Mouse (Mus musculus) hindbrain, embryonic 15.5 days (tissue): ENCODE data around the gene Zfp871. TPM values are rescaled to one million over a fixed set of nuclear protein-coding genes. Genes with fewer than 3 reads are reported as not detected.
"Not testable (repeated sequence)": the region's sequence is repeated elsewhere in the genome, so short reads cannot be mapped to it uniquely, and the experiment has no call there.

ENCODE experiments used
- ATAC-seq: fragments of 200-750 bp; cut with Nextera tagmentation; 2 replicates; pipeline ENCODE4 v1.8.0; 2017; ENCODE audit warnings: low read depth, moderate number of reproducible peaks, moderate TSS enrichment; ENCODE audit not compliant: low FRiP score
- H3K27ac ChIP-seq: fragments of 300-500 bp; sonication (generic); replicated peaks from 2 replicates; pipeline ENCODE4 v1.5.1; 2015; ENCODE audit warnings: mild to moderate bottlenecking, inconsistent platforms
- H3K27me3 ChIP-seq: fragments of 300-500 bp; sonication (generic); 2 replicates; pipeline ENCODE4 v1.6.1; 2015; ENCODE audit warnings: control low read depth, inconsistent platforms
- H3K36me3 ChIP-seq: fragments of 300-500 bp; sonication (generic); 2 replicates; pipeline ENCODE4 v1.6.1; 2015; ENCODE audit warnings: control low read depth, inconsistent platforms
- H3K4me1 ChIP-seq: fragments of 300-500 bp; sonication (generic); replicated peaks from 2 replicates; pipeline ENCODE4 v1.6.1; 2015; ENCODE audit warnings: control low read depth, inconsistent platforms
- H3K4me2 ChIP-seq: fragments of 300-500 bp; sonication (generic); 2 replicates; pipeline ENCODE4 v1.6.1; 2015; ENCODE audit warnings: moderate library complexity, mild to moderate bottlenecking, inconsistent platforms
- H3K4me3 ChIP-seq: fragments of 300-500 bp; sonication (generic); 2 replicates; pipeline ENCODE4 v1.5.1; 2015; ENCODE audit warnings: mild to moderate bottlenecking, inconsistent platforms
- H3K9ac ChIP-seq: fragments of 300-500 bp; sonication (generic); 2 replicates; pipeline ENCODE4 v1.6.1; 2015; ENCODE audit warnings: inconsistent platforms
- H3K9me3 ChIP-seq: fragments of 300-500 bp; sonication (generic); 2 replicates; pipeline ENCODE4 v1.6.1; 2016; ENCODE audit warnings: control low read depth, inconsistent platforms
- WGBS: fragments of 180-500 bp; shearing (Covaris S2); methylation state at CpG from one replicate; pipeline ENCODE4 v1.1.7; 2015; 5-methylcytosine and 5-hydroxymethylcytosine counted together
- polyA plus RNA-seq: library from polyadenylated mRNA; unstranded; fragments of >200 nt; fragmentation: Nextera tagmentation; extraction: Ambion mirVana; gene quantifications from 2 replicates; pipeline ENCODE4 v1.2.1, GENCODE M21; 2015

The Zfp871 gene
- polyA plus RNA-seq, 1 experiment from 2014 or later, result 36.2 TPM

DNA sequence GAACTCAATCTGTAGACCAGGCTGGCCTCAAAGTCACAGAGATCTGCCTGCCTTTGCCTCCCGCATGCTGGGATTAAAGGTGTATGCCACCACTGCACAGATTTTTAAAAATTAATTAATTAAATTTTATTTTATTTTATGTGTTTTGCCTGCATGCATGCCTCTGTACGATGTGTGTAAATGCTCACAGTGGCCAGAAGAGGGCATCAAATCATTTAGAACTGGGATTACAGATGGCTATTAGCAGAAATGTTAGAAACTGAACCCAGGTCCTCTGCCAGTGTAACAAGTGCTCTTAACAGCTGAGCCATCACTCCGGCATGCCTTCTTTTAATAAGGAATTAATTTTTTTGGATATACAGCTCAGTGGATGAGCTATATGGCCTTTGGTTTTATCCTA is 59.1 kb downstream of the Zfp871 start:
- Histone ChIP-seq H3K4me3 (no peak overlapping the region), H3K36me3 (no peaks in the 10 kb centered on the region), H3K27me3 (no peaks in the 10 kb centered on the region), H3K27ac (no peak overlapping the region), H3K4me1 (no peaks in the 10 kb centered on the region), H3K9ac (no peak overlapping the region), H3K4me2 (no peak overlapping the region), H3K9me3 (no peaks in the 10 kb centered on the region)
- whole genome bisulfite sequencing, result 71% methylated on average over 3 of the region's 3 CpGs
- ATAC-seq, result no peak

DNA sequence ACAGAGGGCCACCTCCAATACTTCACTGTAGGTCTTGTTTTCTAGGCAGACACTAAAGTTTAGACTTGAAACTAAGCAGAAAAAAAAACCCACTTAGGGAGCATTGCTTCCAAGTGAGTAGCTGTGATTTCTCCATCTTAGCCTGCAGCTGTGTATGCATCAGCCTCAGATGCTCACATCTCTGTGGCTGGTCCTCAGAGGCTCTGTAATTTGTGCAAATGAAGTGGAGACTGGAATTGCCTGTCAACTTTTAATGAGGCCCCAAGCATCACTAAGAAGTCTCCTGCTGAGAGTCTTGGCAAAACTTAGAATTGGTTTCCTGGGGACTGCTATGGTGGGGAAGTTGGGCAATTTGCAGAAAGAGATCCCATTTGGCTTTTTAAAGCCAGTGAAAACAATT is 61.7 kb downstream of the Zfp871 start:
- not testable (repeated sequence) for H3K4me1 ChIP-seq, H3K9ac ChIP-seq, H3K27ac ChIP-seq, H3K4me3 ChIP-seq, H3K9me3 ChIP-seq, H3K27me3 ChIP-seq, H3K36me3 ChIP-seq, H3K4me2 ChIP-seq
- ATAC-seq, result 0 out of 2 replicates have a peak, but pooled peaks have one; percentile 61

GRCm38 (mm10) chr17:32722771-32723170 is 65.3 kb downstream of the Zfp871 start:
- WGBS, result 84% methylated on average over 7 of the region's 7 CpGs
- H3K4me3 ChIP-seq, result no peak overlapping the region

GRCm38 (mm10) chr17:32722151-32722550 is 65.9 kb downstream of the Zfp871 start:
- ATAC-seq, H3K4me1 ChIP-seq, H3K27ac ChIP-seq, H3K36me3 ChIP-seq, H3K4me3 ChIP-seq, H3K4me2 ChIP-seq, H3K9ac ChIP-seq, H3K9me3 ChIP-seq, H3K27me3 ChIP-seq: not testable (repeated sequence)
- WGBS, result 91% methylated on average over 1 of the region's 1 CpGs

More at GRCm38 (mm10) chr17:32722771-32723170, 65.3 kb downstream of the Zfp871 start:
- Histone ChIP-seq H3K27me3 (no peaks in the 10 kb centered on the region), H3K36me3 (no peaks in the 10 kb centered on the region), H3K27ac (no peak overlapping the region), H3K9ac (no peak overlapping the region), H3K4me2 (no peak overlapping the region), H3K4me1 (no peaks in the 10 kb centered on the region), H3K9me3 (no peaks in the 10 kb centered on the region; the same call in 1 of the 2 replicates)
- no peak for ATAC-seq

Other genes with a start within 250 kb of the Zfp871 start
- 0.43 and 0.67 TPM in 2 replicates for gene Cyp4f37, start 167.0 kb downstream of the Zfp871 start, polyA plus RNA-seq
- 0.16 TPM in 1 of 2 replicates, not detected in the other for gene Cyp4f40, start 129.4 kb downstream of the Zfp871 start, polyA plus RNA-seq
- 2.4 and 3.5 TPM in 2 replicates for gene Cyp4f15, start 102.7 kb downstream of the Zfp871 start, polyA plus RNA-seq
- 47.0 and 50.7 TPM in 2 replicates for gene Zfp811, start 21.6 kb upstream of the Zfp871 start, polyA plus RNA-seq
- gene Zfp799, start 42.0 kb upstream of the Zfp871 start, polyA plus RNA-seq, result 17.9 and 18.4 TPM in 2 replicates
- 7.3 and 7.9 TPM in 2 replicates for gene Zfp870, start 103.4 kb upstream of the Zfp871 start, polyA plus RNA-seq
- not detected in 2 replicates for gene Cyp4f14, start 129.1 kb upstream of the Zfp871 start, polyA plus RNA-seq
- 9.8 and 10.6 TPM in 2 replicates for gene Cyp4f13, start 159.1 kb upstream of the Zfp871 start, polyA plus RNA-seq
- 7.5 and 8.2 TPM in 2 replicates for gene Zfp472, start 177.5 kb upstream of the Zfp871 start, polyA plus RNA-seq
- 18.3 and 19.1 TPM in 2 replicates for gene Zfp952, start 204.8 kb upstream of the Zfp871 start, polyA plus RNA-seq
- gene Zfp763, start 245.1 kb upstream of the Zfp871 start, polyA plus RNA-seq, result 23.9 and 26.1 TPM in 2 replicates